Mouse (Mus musculus) neural tube, embryonic 15.5 days (tissue): ENCODE data around the gene Kirrel. TPM values are rescaled to one million over a fixed set of nuclear protein-coding genes. Genes with fewer than 3 reads are reported as not detected.

Experiments used
- ATAC-seq: fragments of 200-750 bp; cut with Nextera tagmentation; 2 replicates; pipeline ENCODE4 v1.8.0; 2017; ENCODE audit warnings: mild to moderate bottlenecking, moderate TSS enrichment, moderate library complexity; ENCODE audit not compliant: low FRiP score
- H3K27ac ChIP-seq: fragments of 300-500 bp; sonication (generic); replicated peaks from 2 replicates; pipeline ENCODE4 v1.5.1; 2015; ENCODE audit warnings: mild to moderate bottlenecking, inconsistent platforms
- H3K27me3 ChIP-seq: fragments of 300-500 bp; sonication (generic); replicated peaks from 2 replicates; pipeline ENCODE4 v1.6.1; 2015; ENCODE audit warnings: inconsistent platforms
- H3K36me3 ChIP-seq: fragments of 300-500 bp; sonication (generic); 2 replicates; pipeline ENCODE4 v1.6.1; 2015; ENCODE audit warnings: inconsistent platforms
- H3K4me1 ChIP-seq: fragments of 300-500 bp; sonication (generic); 2 replicates; pipeline ENCODE4 v1.6.1; 2015; ENCODE audit warnings: inconsistent platforms
- H3K4me2 ChIP-seq: fragments of 300-500 bp; sonication (generic); 2 replicates; pipeline ENCODE4 v1.6.1; 2015; ENCODE audit warnings: inconsistent platforms, mild to moderate bottlenecking, moderate library complexity
- H3K4me3 ChIP-seq: fragments of 300-500 bp; sonication (generic); replicated peaks from 2 replicates; pipeline ENCODE4 v1.5.1; 2015; ENCODE audit warnings: mild to moderate bottlenecking, inconsistent platforms
- H3K9ac ChIP-seq: fragments of 300-500 bp; sonication (generic); replicated peaks from 2 replicates; pipeline ENCODE4 v1.6.1; 2015; ENCODE audit warnings: mild to moderate bottlenecking, inconsistent platforms
- H3K9me3 ChIP-seq: fragments of 300-500 bp; sonication (generic); replicated peaks from 2 replicates; pipeline ENCODE4 v1.6.1; 2016; ENCODE audit warnings: inconsistent platforms
- WGBS: fragments of 180-500 bp; shearing (Covaris S2); methylation state at CpG from one replicate; pipeline ENCODE4 v1.1.7; 2015; ENCODE audit warnings: mixed read lengths; 5-methylcytosine and 5-hydroxymethylcytosine counted together
- polyA plus RNA-seq: library from polyadenylated mRNA; unstranded; fragments of >200 nt; fragmentation: Nextera tagmentation; extraction: Ambion mirVana; gene quantifications from 2 replicates; pipeline ENCODE4 v1.2.1, GENCODE M21; 2015

The Kirrel gene
- polyA plus RNA-seq, 1 experiment from 2014 or later = 5.9 TPM

DNA sequence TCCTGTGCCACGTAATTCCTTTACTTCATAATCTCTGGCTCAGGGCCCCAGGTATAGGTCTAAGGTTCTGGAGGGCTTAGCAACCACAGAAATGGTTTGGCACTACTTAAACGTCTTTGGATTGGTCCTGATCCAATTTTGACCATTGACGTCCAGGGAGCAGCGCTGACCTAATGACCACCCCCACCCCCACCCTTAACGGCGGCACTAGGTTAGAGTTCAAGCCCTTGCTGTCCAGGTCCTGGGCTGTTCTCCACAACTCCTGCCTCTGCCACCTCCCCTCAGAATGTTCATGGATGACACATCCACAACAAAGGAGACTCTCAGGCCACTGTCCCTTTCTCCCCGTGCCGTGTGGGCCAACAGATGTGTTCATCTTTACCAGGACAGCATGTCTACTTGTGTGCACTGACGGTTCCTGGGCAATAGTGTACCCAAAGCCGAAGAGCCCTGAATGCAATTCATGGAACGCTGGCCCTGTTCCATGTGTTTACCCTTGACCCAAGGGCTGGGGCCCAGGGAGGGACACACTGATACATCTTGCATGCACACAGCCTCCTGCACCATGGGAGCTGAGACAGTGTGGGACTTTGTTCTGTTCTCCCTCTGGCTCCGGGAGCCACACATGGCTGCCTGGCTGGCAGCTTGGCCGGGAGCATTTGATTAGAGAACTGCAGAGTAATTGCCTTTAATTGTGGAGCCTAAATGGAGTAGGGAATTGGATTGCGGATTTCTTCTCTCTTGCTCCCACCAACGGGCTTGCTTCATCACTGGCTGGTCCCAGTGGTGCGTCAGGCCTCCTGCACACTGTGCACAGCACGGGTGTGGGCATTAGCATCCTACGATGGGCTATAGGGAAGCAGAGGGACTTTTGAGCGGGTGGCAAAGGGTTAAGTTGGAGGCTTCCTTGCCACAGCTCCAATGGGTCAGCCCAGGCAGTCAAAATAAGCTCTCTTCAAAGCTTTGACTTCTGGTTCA is 76.3 kb downstream of the Kirrel start:
- 55% methylated on average over 19 of the region's 19 CpGs for WGBS

DNA sequence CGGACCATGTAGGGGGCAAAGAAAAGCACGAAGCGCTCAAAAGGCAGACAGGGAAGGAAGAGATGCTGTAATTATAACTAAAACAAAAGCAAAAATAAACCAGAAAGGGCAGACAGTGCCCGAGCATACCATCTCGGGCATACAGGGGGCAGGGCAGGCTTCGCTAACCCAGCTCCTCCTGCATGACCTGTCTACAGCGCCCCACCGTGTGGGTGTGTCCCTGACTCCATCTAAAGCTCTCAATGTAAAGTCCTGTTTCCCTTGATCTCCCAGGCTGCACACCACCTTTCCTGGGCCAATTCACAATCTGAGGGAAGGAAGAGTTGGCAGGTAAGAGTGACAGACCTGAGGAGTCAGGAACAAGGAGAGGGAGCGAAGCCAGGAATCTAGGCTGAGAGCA is 77.3 kb downstream of the Kirrel start:
- H3K4me2 ChIP-seq = no peak overlapping the region
- H3K4me1 ChIP-seq = peaks cover 36% of the 10 kb centered on the region
- H3K36me3 ChIP-seq = no peaks in the 10 kb centered on the region
- H3K27ac ChIP-seq = no peak overlapping the region
- H3K9me3 ChIP-seq = no peaks in the 10 kb centered on the region
- WGBS = 96% methylated on average over 9 of the region's 9 CpGs
- no peak overlapping the region for H3K4me3 ChIP-seq
- no peaks in the 10 kb centered on the region for H3K27me3 ChIP-seq
- no peak for ATAC-seq
- H3K9ac ChIP-seq = no peak overlapping the region

More for the DNA sequence above, 76.3 kb downstream of the Kirrel start:
- Histone ChIP-seq H3K4me2 (no peak overlapping the region; the same call in 1 of the 2 replicates), H3K9me3 (no peaks in the 10 kb centered on the region), H3K27me3 (no peaks in the 10 kb centered on the region), H3K4me1 (peaks cover 45% of the 10 kb centered on the region), H3K9ac (no peak overlapping the region), H3K4me3 (no peak overlapping the region), H3K36me3 (no peaks in the 10 kb centered on the region), H3K27ac (peak overlapping the region; percentile 72)
- peak; percentile 72 for ATAC-seq

DNA sequence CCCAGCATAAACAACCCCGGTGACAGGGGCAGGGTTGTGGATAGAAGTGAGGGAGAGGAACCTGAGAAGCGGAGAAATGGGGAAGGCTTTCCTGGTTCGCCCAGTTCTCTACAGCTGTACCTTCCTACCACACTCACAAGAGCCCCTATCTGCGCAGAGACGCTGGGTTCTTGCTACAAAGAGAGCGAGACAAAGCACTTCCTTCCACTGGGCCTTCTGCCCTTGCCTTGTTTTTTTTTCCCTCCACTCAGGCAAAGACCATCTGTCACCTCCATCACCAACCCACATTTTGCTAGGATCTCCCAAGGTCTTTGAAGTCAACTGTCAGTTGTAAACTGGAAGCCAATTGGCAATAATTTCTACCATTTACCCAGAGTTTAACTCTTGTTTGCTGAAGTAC is 80.8 kb downstream of the Kirrel start:
- no peaks in the 10 kb centered on the region for H3K27me3 ChIP-seq
- H3K27ac ChIP-seq = no peak overlapping the region
- H3K4me2 ChIP-seq = no peak overlapping the region
- no peak overlapping the region for H3K9ac ChIP-seq
- H3K36me3 ChIP-seq = no peaks in the 10 kb centered on the region
- WGBS = 76% methylated on average over 6 of the region's 6 CpGs
- H3K4me3 ChIP-seq = no peak overlapping the region
- peaks cover 22% of the 10 kb centered on the region for H3K4me1 ChIP-seq
- ATAC-seq = no peak
- H3K9me3 ChIP-seq = no peaks in the 10 kb centered on the region

DNA sequence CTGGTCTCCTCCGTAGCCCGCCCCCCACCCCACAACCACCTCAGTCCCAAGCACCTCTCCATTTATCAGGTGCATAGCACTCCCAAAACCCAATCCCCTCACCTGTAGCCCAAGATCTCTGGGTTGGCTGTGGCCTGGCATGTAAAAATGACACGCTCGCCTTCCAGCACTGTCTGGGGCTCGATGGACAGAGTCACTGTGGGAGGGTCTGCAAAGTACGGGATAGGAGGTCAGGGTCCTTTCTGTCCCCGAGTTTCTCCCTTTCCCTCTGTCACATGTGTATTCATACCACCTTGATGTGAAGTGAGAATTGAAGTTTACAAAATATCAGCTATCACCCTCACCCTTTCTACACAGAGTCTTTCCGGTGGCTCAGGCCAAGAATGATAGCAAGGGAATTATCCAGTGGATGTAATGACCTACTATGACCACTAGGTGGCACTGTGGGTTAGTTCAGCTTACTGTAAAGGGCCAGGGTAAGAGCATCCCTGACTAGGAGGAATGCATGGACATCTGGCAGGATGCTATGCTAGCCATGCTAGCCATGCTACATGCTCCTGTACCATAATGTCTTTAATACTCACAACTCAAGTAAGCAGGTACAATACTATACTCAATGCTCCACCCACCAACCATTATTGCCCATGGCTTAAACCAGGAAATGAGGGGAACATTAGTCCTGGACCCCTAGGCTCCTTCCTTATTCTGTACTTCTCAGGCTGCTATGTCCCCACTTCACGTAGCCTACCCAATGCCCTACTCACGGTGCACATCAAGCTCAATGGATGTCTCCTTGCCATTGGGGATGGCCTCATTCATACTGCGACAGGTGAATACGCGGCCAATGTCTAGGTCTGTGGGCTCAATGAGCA is 84.6 kb downstream of the Kirrel start:
- Histone ChIP-seq H3K27me3 (no peaks in the 10 kb centered on the region), H3K4me2 (no peak overlapping the region), H3K9me3 (no peaks in the 10 kb centered on the region), H3K9ac (no peak overlapping the region), H3K4me1 (peaks cover 15% of the 10 kb centered on the region), H3K36me3 (peaks cover 11% of the 10 kb centered on the region), H3K4me3 (no peak overlapping the region), H3K27ac (no peak overlapping the region)
- peak; percentile 82 for ATAC-seq
- WGBS = 78% methylated on average over 13 of the region's 13 CpGs

DNA sequence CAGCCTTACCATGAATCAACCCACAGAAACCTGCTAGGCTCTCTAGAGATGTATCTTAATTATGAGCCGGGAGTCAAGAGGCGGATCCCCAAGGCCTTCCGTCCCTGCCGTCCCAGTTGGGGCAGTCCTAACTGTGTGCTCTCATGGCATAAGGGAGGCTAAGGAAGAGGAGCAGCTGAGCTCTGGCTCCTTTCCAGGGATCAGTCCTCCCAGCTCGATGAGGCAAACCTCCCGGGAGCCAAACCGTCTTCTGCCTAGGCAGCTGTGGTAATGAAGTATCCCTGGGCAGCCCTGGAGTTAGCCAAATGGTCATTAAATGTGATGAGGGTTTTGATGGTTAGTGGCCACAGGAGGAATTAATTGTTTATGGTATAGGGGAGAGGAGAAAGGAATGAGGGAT is 87.4 kb downstream of the Kirrel start:
- H3K4me1 ChIP-seq = peaks cover 8% of the 10 kb centered on the region
- H3K4me2 ChIP-seq = no peak overlapping the region
- no peak overlapping the region for H3K27ac ChIP-seq
- H3K9ac ChIP-seq = no peak overlapping the region
- H3K9me3 ChIP-seq = no peaks in the 10 kb centered on the region
- H3K4me3 ChIP-seq = no peak overlapping the region
- H3K27me3 ChIP-seq = no peaks in the 10 kb centered on the region
- ATAC-seq = no peak
- peaks cover 36% of the 10 kb centered on the region for H3K36me3 ChIP-seq
- 37% methylated on average over 7 of the region's 7 CpGs for WGBS

DNA sequence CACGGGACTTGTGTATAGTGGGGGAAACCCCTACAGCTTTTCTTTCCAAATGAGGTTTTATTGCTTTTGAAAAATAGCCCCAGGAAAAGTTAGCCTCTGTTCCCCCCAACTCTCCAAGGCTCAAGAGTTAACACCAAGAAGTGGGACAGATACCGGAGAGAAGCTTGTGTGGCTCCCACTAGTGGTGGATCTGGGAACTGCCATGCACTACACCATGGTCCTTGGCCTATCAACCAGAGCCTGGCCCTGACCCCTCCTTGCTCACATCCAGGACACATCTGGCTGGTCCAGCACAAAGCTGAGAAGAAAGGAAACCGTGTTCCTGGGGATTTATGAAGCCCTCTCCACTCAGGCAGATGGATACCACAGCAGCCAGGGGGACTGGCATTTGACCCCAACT is 92.3 kb downstream of the Kirrel start:
- no peak overlapping the region for H3K4me3 ChIP-seq
- H3K27me3 ChIP-seq = no peaks in the 10 kb centered on the region
- no peak overlapping the region for H3K9ac ChIP-seq
- 78% methylated on average over 3 of the region's 3 CpGs for WGBS
- peaks cover 36% of the 10 kb centered on the region for H3K36me3 ChIP-seq
- no peak overlapping the region for H3K4me2 ChIP-seq
- H3K4me1 ChIP-seq = peaks cover 4% of the 10 kb centered on the region
- no peaks in the 10 kb centered on the region for H3K9me3 ChIP-seq
- no peak; the same call in 1 of the 2 replicates for ATAC-seq
- H3K27ac ChIP-seq = no peak overlapping the region

DNA sequence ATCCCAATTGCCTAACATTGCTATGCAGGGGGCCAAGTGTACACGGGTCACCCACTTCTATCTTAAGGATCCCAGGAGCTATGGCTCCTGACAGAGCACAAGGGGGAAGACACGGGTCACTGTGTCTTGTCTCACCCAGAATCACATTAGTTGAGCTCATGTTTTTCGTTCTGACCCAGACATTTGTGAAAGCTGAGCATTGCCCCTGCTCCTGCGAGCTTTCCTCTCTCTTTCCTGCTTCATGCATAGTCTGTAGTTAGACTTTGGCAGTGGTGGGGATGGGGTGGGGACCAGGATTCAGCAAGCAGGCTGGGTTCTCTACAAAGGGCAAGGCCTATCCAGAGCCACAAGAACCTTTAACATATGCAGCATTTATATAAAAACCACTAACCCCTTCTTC is 94.8 kb downstream of the Kirrel start:
- H3K9me3 ChIP-seq = no peaks in the 10 kb centered on the region
- no peak overlapping the region for H3K4me2 ChIP-seq
- no peak overlapping the region for H3K27ac ChIP-seq
- no peak overlapping the region for H3K4me3 ChIP-seq
- no peaks in the 10 kb centered on the region for H3K4me1 ChIP-seq
- ATAC-seq = no peak
- peaks cover 23% of the 10 kb centered on the region for H3K36me3 ChIP-seq
- no peaks in the 10 kb centered on the region for H3K27me3 ChIP-seq
- WGBS = 88% methylated on average over 4 of the region's 4 CpGs
- H3K9ac ChIP-seq = no peak overlapping the region

DNA sequence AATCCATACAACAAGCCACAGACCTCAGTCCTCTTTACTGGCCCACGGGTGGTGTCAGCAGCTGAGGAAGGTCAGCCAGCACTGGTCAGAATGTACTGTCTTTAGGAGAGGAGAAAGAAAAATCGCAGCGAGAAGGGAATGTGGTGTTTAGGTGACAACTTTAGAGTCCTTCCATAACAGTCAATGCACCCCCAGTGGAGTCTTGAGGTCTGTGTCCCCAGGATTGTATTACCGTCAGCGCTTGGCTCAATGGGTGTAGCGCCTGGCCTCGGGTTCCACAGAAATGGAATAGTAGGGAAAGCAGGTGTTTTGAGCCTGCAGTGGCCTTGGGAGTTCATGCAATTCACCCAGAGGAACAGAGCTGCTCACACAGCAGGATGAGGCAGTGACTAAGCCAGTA is 95.2 kb downstream of the Kirrel start:
- Histone ChIP-seq H3K9ac (no peak overlapping the region), H3K4me3 (no peak overlapping the region), H3K36me3 (peaks cover 18% of the 10 kb centered on the region), H3K4me1 (no peaks in the 10 kb centered on the region), H3K27me3 (no peaks in the 10 kb centered on the region), H3K4me2 (no peak overlapping the region), H3K27ac (no peak overlapping the region), H3K9me3 (no peaks in the 10 kb centered on the region)
- 89% methylated on average over 7 of the region's 7 CpGs for WGBS
- no peak for ATAC-seq

DNA sequence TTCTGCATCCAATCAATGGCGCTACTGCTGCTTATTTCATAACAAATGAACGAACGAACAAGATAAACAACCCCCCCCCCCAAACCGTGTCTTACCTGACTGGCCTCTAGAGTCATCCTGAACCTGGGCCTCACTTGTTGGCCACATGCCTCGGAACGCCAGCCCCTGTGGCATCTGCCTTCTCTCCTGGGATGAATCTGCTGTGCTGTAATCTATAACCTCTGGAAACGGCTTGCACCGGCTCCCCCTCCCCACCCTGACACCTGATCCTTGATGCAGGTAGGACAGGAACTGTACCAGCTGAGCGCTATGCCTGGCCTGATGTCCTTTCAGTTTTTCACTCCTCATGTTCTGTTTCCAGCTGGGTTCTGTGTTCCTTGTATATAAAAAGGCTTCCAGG is 96.9 kb downstream of the Kirrel start:
- Histone ChIP-seq H3K9me3 (no peaks in the 10 kb centered on the region), H3K9ac (no peak overlapping the region), H3K27ac (no peak overlapping the region), H3K4me3 (no peak overlapping the region), H3K4me1 (peaks cover 8% of the 10 kb centered on the region), H3K36me3 (peaks cover 3% of the 10 kb centered on the region), H3K27me3 (no peaks in the 10 kb centered on the region), H3K4me2 (no peak overlapping the region)
- WGBS = 80% methylated on average over 9 of the region's 9 CpGs
- ATAC-seq = no peak

DNA sequence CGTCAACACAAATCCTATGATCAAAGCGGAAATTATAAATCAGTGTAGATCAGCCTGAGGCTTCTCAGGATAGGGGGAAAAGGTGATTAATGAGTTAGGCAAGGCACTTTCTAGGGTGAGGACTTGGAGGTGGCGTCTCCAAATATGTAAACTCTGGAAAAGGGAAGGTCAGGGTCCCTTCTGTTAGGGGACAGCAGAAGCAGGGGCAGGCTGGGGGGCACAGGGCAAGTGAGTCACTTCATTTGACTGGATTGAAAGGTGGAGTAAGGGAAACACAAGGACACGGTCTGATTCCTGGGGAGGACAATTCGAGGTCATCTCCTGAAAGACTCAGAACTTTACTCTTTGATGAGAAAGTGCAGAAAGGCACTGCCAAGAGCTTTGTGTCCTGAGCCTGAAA is 97.6 kb downstream of the Kirrel start:
- H3K4me1 ChIP-seq = peaks cover 9% of the 10 kb centered on the region
- H3K9me3 ChIP-seq = no peaks in the 10 kb centered on the region
- H3K9ac ChIP-seq = no peak overlapping the region
- H3K4me3 ChIP-seq = no peak overlapping the region
- H3K27me3 ChIP-seq = no peaks in the 10 kb centered on the region
- WGBS = 83% methylated on average over 5 of the region's 5 CpGs
- no peaks in the 10 kb centered on the region for H3K36me3 ChIP-seq
- ATAC-seq = no peak
- no peak overlapping the region for H3K27ac ChIP-seq
- H3K4me2 ChIP-seq = no peak overlapping the region

DNA sequence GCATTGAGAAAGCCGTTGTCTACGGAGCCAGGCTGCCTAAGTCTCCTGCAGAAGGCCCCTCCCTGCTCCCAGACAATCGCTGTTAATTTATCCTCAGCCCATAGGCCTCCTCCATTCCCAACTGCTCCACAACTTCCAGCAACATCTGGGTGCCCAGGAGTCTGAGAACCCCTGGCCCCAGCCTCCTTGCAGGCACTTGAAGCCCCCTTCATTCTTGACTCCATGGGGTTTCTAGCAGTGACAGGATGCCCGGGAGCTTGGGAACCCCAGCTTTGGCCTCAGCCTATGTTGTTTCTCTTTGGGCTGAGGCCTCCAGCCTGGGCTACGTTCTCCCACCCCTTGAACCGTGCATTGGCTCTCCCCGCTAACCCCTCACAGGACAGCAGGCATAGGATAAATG is 98.4 kb downstream of the Kirrel start:
- H3K4me2 ChIP-seq = no peak overlapping the region
- peaks cover 9% of the 10 kb centered on the region for H3K4me1 ChIP-seq
- no peak overlapping the region for H3K4me3 ChIP-seq
- no peak overlapping the region for H3K27ac ChIP-seq
- no peaks in the 10 kb centered on the region for H3K9me3 ChIP-seq
- no peaks in the 10 kb centered on the region for H3K36me3 ChIP-seq
- H3K9ac ChIP-seq = no peak overlapping the region
- ATAC-seq = no peak
- 80% methylated on average over 7 of the region's 7 CpGs for WGBS
- H3K27me3 ChIP-seq = no peaks in the 10 kb centered on the region
